Mouse (Mus musculus): ENCODE measurements around the gene Camk1g.

The Camk1g gene

DNA sequence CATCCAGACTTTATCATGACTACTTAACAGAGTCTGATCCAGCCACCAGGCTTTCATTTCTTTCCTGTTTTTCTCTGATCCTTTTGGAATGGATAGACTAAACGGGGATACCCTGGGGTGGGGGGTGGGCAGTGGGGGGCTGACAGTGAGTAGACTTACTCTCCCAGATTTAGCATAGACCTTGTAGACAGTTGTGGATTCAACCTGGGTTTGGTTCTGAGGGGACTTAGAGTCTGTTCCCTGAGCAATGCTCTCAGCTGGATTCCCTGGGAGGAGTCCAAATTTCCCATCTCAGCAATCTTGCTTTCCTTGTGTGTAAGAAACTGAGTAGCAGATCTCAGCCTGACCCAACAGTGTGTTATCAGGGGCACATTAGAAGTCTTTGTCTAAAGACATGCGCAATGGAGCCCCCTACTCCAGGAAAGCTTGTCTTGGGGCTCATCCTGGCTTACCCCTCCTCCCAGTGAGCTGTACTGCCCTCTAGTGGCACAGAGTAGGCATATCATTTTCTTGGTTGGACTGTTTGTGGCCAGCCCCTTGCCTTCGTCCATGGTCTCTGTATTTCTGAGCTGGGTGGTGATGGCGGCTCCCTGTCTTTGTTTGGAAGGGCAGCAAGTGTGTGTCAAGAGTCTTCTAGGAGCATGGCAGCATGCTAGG, 6.5 kb upstream of the Camk1g start:
- DNase-seq (ENCODE audit: extremely low spot score, low spot score): peak; percentile 63

DNA sequence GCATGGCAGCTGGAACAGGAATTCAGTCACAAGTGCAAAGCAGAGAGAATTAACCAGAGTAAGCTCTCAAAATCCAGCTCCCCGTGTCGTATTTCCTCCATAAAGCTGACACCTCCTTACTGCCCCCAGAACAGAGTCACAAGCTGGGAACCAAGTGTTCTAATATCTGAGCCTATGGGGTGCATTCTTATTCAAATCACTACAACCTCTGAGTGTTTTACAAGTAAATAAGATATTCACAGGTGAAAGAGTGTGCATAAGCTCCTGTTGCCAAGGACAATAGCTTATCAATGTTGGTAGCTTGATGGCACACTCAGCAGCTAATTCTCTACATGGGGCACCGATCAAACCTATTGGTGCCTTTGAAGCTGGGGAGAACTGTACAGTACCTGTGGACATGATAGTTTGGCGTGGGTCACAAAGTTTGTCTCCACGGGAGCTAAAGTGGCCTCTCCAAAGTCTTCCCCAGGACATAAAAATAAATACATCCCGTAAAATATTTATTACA, 3.9 kb upstream of the Camk1g start:
- no peak for DNase-seq (ENCODE audit: extremely low spot score, low spot score)

DNA sequence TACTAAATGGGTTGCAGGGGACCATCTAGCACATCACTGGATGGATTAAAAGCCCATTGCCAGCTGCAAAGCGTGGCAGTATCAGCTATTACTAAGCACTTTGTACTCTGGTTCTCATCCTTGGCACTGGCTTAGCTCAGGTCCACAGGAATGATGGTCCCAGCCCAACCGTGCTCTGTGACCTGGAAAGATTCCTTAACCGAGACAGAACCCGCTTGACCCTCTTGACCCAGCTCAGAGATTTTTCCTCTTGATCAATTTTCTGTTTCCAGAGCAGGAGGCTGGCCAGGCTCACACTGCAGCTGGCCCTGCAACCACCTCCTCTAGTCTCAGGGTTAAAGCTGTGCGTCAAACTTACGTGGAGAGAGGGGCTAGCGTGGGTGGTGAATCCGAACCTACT, 1.0 kb downstream of the Camk1g start:
- DNase-seq (ENCODE audit: extremely low spot score, low spot score): no peak

DNA sequence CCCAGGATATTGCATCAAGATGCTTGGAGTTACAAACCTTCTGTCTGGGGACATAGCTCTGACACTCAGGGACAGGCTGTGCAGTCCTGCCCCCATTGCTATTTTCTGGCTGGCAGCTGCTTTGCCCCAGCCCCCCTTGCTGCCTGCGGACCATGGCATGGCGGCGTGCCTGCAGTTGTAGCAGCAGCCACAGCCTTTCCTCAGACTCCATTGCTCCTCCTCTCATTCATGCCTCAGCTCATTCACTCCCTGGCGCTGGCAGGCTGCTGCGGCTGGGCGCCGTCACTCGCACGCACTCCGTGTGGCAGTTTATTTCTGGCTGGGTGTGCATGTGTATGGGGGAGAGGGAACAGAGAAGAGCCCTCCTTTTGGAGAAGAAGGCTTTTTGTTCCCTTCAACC, 2.0 kb downstream of the Camk1g start:
- DNase-seq (ENCODE audit: extremely low spot score, low spot score): no peak

DNA sequence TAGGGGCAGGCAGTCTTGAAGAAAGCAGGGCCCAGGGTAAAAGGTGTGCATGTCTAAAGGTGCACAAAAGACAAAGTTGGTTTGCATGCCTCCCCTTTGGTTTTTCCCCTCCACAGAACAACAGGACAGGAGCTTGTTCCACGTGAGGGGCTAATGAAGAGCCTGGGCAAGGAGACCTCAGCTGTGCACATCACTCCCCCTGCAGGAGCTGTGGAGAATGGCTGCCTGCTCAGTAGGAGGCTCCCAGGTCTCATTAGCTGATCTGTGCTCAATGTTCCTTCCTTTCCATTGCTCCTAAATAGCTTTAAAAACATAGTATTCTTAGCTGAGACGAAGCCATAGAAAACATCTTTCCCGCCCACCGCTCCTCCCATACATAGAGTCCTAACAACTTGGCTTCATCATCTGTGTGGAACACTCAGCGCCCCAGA, 6.3 kb downstream of the Camk1g start:
- DNase-seq (ENCODE audit: extremely low spot score, low spot score): no peak

DNA sequence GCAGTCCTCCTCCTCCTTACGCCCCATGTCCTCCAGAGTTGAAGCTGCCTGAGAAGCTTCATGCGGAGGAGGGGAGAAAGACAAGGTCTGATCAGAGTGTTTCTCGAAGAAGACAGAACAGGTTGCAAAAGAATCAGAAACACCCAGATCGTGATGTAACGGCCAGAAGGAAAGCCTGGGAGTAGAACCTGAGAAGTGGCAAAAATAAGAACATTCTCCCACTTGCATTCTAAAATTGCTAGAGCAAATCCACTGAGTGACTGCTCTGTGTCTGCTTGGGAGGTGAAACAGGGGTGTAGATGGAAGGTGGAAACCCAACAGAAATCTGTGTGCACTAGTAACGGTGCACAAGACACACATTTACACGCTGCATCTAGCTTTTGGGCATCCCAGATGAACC, 8.0 kb downstream of the Camk1g start:
- no peak for DNase-seq (ENCODE audit: extremely low spot score, low spot score)

DNA sequence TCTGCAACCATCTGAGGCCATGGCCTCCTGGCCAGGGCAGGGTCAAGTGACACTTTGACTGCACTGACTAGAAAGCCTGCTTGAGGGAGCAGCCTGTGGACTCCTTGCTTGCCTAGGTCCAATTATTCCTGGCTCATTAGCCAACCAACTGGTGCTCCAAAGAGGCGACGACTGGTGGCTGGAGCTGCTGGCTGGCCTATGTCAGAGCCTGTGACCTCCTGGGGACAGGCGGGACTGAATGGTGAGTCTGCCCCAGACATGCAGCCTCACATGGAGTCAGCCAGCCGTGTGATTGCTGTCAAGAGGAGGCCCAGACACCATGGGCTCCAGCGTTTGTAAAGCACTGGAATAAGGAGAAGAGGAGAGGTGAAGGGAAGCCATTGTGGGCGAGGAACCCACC, 8.9 kb downstream of the Camk1g start:
- DNase-seq (ENCODE audit: extremely low spot score, low spot score): no peak

DNA sequence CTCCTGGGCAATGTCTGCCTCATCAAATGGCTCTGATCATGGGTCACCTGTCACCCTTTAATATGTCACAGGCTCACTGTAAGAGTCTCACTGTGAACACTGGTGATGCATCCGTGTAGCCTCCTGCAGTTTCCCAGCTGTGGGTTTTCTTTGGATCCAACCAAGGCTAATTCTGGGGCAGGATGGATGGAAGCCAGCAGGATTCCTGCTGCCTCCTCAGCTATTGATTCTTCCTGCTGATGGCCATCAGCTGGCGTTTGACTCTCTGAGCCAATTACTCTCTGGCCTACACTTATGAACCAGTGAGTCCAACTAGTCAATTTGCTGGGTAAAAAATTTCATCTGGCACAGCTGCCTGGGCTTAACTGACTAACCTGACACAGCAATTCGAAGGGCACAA, 10.9 kb downstream of the Camk1g start:
- no peak for DNase-seq (ENCODE audit: extremely low spot score, low spot score)

DNA sequence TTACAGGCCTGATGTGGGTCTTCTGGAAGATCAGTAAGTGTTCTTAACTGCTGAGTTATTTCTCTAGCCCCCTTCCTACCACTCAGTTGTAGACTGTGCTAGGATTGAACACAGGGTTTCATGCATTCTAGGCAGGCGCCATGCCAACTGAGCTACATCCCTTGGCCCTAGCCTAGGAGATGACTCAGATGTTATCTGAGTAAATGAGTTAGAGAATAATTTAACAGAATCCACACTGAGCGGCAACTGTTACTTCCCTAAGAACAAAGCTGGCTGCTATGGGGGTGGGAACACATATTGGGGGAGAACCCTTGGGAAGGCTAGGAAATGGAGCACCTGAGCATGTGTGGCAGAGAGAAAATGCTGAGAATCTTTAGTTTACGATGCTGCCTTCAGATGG, 18.5 kb downstream of the Camk1g start:
- DNase-seq (ENCODE audit: extremely low spot score, low spot score): no peak

DNA sequence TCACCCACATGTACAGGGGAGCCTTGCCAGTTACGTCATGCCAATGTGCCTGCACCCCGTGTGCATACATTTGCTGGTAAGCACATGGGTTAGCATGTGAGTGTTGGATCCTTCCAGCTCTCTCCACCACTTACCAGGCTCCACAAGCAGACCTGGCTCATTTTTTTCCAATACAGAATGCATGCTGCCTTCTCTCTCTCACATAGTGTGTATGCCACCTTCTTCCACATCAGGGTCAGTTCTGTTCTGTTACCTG, 19.6 kb downstream of the Camk1g start:
- no peak for DNase-seq (ENCODE audit: extremely low spot score, low spot score)

DNA sequence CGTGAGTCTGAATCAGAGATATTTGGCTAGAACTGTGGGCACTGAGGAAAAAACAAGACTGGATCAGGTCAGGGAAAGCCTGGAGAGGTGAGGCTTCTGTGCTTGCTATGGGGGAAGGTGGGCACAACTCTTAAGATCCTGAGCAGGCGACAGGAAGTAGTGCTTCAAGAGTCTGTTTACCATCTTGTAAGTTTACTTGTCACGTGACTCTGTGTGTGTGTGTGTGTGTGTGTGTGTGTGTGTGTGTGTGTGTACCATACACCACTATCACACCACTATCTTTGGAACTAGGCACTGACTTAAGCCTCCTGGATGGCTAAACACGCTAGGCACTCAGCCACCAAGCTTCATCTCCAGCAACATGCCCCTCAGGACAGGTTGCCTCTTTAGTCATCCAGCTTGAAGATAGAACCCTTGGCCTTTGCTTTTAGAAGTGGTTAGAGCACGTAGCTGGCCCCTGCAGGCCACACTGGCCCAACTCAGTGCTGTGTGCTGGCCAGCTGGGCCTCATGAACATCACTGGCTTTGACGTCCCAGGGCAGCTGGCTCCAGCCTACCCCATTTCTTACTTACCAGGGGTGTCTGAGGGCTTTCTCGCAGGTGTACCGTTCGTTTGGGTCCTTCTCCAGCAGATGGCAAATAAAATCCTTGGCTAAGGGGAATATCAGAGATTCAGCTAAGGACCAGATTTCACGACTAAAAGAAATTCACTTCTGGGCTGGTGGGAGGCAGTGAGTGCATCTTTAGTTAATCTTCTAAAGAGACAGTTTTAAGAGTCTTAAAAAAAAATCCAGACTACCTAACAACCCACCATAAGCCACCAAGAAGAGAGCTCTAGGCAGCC, 20.2 kb downstream of the Camk1g start:
- DNase-seq (ENCODE audit: extremely low spot score, low spot score): no peak

DNA sequence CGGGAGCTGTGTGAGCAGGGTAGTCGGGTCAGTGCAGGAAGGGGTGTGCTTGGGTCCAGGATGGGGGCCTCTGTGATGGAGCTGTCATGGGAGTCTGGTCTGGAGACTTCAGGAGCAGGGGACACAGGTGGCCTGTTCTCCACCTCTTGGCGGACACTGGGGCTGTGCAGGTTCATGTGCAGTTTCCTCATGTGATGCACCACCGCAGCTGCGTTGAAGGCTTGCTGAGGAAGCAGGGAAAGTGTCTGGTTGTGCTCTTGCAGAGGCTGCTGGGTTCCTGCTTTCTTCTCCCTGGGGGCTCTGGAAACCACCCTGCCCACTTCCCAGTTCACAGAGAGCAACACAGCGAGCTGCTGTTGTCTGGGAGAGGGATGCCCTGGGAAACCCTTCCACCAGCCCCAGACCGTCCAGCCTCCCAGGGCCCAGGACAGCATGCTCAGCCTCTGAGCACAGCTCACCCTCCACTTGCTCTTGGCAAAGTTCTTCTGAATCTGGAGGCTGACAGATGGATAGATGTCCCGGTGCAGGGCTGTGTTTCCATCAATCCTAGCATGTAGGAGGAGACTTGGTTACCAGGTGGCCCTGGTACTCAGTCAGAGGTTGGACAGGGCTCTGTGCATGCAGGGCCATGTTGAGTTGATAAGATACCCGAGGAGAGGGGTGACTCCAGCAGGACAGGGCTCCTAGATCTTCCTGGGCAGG, 21.7 kb downstream of the Camk1g start:
- DNase-seq (ENCODE audit: extremely low spot score, low spot score): no peak

DNA sequence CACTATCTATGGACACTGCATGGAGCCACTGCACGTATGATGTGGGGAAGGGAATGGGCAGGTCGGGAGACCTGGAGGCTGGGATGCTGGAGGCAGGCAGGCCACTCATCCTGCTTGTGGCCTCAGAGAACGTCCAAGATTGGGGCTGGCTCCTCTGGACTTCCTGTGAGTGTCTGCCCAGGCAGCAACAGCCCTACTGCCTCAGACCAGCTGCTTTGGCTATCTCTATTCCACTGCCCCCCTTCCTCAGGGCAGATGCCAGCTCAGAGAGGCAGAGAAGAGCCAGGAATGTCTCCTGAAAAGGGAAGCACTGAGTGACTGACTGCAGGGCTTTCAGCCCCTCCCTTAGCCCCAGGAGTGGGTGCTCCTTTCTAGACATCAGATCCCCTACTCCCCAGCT, 23.2 kb downstream of the Camk1g start:
- DNase-seq (ENCODE audit: extremely low spot score, low spot score): no peak

DNA sequence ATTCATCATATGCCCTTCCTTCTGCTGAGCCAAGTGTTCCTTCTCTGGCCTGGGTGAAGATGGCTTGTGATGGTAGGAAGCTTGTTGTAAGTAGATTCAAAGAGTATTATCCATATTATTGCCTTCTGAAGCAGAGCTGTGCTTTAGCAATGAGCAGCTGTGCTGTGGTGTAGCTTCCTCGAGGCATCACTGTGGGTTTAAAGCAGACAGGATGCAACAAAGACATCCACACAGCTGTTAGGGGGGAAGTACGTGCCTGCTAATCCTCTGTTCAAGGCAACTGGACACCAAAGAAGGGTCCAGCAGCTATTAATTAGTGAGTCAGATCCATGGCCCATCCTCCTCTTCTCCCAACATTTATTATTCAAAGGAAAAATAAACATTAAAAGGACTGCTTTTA, 25.1 kb downstream of the Camk1g start:
- no peak for DNase-seq (ENCODE audit: extremely low spot score, low spot score)

DNA sequence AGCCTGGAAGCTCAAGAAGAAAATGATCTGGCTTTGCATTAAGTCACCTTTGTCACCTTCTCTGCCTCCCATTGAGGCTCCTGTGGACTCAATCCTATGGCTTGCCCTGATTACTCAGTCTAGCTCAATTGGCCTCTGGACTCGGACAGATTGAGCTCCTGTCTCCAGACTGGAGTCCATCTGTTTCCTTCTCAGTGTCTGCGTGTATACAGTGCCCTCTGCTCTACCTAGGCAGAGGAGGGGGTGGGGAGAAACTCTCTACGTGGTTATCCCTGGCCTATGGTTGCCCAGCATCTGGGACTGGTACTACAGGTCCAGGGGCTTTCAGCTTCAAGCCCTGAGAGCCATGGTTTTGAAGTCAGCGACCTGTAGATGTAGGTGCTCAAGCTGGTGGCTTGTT, 26.2 kb downstream of the Camk1g start:
- DNase-seq (ENCODE audit: extremely low spot score, low spot score): no peak

DNA sequence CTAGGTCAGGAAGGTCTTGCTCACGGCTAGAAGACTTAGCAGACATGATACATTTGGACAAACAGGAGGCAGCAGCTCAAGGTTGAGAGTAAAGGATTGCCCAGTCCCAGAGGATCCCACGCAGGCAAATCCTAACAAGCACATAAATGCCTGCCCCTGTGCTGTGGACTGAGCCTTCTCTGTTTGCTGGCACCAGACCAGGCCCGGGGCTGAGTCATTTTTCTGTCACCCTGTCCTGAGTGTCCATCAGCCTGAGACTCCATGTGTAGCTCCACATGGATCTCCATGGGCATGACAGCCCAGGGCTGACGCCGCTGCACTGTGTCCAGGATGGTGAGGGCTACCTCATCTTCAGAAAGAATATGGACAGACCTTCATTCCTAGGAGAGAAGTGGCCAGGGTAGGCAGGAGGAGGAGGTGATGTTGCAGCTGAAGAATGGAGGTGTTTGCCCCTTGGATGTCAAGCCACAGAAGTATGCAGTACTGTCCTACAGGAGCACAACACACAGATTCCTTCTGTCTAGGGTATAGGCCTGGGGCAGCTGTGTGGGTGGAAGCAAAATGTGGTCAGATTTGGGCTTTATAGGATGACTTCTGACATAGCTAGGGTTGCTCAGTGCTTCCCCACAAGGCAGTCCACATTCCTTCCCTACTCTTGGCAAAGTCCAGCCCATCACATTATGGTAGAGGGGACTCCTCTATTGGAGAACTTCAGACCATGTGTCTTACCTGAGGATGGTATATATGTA, 27.7 kb downstream of the Camk1g start:
- no peak for DNase-seq (ENCODE audit: extremely low spot score, low spot score)

DNA sequence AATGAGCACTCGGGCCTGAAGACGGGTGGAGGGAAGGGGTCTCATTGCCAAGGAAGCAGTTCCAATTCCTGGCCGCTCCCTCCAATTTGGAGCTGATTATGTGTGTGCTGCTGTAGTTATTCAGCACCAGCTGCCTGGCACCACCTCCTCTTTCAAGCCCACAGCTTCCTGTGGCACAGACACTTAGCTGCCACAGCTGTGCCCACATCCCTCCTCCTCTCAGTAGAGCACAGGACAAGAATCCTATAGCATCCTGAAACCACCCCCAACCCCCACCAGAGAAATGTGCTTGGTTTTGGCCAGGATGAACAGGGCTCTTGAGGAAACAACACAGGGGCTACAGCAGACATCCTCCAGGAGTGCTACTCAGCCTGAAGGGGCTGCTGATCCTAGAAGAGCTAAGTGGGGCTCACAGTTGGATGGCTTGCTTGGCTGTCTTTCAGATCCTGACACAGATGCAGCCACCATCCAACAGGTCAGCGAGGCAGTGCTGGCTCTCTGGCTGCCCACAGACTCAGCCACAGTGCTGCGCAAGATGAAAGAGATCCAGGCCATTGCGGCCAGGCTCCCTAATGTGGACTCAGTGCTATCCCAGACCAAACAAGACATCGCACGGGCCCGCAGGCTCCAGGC, 31.6 kb downstream of the Camk1g start:
- DNase-seq (ENCODE audit: extremely low spot score, low spot score): no peak

DNA sequence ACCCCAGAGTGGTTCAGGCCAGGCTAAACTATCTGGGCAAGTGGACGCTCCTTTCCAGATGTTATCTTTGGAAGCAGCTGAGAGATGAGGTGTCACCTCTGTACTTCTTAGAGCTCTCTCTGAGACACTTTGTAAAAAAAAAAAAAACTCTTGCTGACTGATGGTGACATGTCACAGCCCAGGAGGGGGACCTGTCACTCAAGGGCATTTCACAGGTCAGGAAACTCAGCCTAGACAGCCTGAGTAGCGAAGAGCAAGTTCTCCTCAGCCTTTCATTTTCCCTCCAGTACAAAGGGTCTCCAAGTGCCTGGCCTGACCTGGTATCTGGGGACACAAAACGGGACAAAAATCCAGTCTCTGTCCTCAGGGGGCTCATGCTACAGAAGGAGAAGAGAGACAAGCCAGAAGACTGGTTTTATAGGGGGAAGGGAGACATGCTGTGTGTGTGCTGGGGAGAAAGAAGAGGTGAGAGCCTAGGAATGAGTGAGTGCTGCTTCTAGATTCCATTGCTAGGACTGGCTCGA, 32.2 kb downstream of the Camk1g start:
- DNase-seq (ENCODE audit: extremely low spot score, low spot score): no peak

DNA sequence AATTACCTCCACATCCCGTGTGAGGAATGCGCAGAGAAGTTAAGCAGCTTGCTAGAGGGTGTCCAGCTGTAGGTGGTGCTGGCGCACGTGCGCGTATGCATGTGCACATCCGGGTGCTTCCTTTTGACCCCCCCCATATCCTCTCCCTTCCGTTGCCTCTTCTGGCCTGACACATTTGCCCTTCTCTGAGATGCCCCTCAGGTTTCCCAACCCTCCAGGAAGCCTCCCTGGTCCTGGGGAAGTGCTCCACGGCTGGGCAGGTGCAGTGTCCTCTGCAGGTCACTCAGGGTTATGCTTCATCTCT, 33.1 kb downstream of the Camk1g start:
- no peak for DNase-seq (ENCODE audit: extremely low spot score, low spot score)

DNA sequence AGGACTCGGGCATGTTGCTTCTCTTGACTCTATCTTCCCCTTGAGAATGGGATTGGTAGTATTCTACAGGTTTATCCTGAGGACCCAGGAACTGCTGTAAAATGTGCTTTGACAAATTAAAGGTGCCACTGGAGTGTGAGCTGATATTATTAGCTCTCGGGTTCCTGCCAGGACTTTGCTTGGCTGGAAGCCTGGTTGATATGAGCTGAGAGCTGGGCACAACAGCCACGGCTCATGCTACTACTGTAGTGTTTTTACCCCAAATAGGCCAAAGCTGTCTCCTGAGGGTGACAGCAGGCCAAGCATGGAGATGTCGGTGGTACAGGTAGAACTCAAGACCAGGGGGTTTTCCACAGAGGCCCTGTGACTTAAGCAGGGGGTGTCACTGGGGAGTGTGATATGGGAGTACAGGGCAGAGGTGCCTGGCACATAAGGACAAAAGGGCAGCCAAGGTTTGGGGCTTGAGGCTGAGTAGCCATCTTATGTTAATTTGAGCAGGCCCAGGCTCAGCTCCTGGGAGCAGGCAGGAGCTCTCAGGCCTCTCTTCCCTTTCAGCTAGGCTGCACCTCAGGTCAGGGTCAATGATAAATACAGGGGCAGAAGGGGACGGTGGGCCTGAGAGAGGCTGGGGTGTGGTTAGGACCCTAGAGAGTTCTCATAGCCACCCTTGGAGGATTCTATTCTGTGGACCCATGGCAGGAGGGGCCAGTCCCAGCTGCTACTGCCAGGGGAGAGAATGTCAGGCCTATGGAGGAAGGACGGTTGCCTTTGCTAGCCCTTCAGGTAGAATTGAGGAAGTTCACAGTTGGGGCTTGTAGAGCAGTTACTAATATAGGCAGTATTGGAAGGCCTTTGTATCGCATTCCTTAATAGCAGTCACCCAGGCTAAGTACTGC, 33.7 kb downstream of the Camk1g start:
- DNase-seq (ENCODE audit: extremely low spot score, low spot score): no peak

Measured in neural tube, embryonic 10.5 days (tissue).